Mouse (Mus musculus) thymus, adult 2 months (tissue): ENCODE data around the gene Upk3bl.

Experiments used
- CTCF ChIP-seq: fragments of 200-500 bp; IDR thresholded peaks from 2 replicates; pipeline ENCODE4 v1.5.1; 2012; ENCODE audit warnings: mild to moderate bottlenecking, control low read depth, low read length, moderate library complexity, borderline replicate concordance; ENCODE audit not compliant: control insufficient read depth, poor library complexity, insufficient read depth; ENCODE audit errors: extremely low read depth
- POLR2A ChIP-seq: fragments of 200-500 bp; IDR thresholded peaks from 2 replicates; pipeline ENCODE4 v1.6.1; 2012; ENCODE audit warnings: mild to moderate bottlenecking, low read length, control low read depth, moderate library complexity; ENCODE audit not compliant: control insufficient read depth, poor library complexity, insufficient read depth; ENCODE audit errors: extremely low read depth

DNA sequence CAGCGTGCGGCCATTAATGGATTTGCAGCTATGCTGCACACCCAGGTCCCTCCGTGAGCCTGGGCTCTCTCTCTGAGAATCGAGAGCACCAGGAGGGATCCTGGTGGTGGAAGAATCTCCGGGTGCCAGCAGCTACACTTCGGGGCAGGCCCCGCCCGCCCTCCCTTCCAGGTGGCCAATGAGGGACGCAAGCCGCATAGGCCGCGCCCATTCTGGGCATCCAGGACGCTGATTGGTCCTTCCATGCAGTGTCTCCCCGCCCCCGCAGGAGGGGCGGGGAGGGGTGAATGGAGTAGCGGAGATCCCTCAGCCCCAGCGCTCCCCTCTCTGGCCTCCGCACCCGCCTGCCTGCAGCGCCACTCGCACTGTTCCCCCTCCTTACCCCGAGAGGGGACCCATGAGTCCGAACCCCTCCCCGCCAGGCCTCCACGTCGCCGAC is 29.4 kb downstream of the Upk3bl start, which contains the start of gene Rasa4:
- 0 out of 2 replicates have a peak, but pooled peaks have one; percentile 5 for TF ChIP-seq CTCF
- no peak for TF ChIP-seq POLR2A
